Mouse (Mus musculus): ENCODE data around the gene Strada. TPM values are rescaled to one million over a fixed set of nuclear protein-coding genes. Genes with fewer than 3 reads are reported as not detected.

The Strada gene
- polyA plus RNA-seq, 1 experiment = 25.4 TPM

DNA sequence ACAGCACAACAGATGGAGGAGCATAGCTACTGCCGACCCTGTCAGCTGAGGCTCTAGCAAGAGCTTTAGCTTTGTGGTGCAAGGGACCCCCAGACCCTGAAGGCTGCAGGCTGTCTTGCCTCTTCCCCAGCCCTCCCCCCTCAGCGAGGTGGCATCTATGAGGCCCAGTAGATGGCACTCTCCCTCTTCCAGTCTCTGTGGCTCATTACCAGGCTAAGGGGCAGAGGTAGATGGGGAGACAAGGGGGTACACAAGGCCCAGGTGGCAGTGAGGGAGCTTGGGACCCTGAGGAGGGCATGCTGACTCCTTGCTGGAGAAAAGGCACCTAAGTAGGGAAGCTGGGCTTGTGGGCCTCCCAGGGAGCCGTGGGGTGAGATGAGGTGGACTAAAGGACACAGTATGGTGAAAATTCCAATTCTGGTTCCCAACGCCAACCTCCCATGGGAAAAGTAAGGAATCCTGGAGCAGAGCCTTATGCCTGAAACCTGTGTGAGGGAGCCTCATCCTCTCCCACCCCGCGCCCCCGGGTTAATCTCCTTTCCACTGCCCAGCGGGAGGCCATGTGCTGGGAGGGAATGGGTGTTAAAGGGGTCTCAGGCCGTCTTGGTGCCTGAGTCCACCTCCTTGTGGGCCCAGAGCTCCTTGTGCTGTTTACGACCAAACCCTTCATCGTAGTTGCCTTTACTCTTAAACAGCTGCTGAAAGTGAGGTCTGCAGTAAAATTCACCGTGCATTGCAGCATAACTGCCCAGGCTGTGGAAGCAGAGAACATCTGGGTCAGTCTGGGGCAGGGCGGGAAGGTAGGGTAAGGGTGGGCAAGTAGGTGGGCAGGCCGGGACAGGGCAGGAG, 43.7 kb downstream of the Strada start:
- H3K4me1 ChIP-seq (ENCODE audit: control insufficient read depth, insufficient read depth, low read length) = peaks cover 35% of the 10 kb centered on the region
- 0 out of 2 replicates have a peak, but pooled peaks have one; percentile 15 for TF ChIP-seq CTCF (IDR thresholded peaks at IDR 0.05; ENCODE audit: low read depth, low read length)
- TF ChIP-seq POLR2A (IDR thresholded peaks at IDR 0.05; ENCODE audit: borderline replicate concordance, low read depth, low read length) = no peak
- peak overlapping the region; percentile 91 for H3K27ac ChIP-seq (ENCODE audit: insufficient read depth, low read depth, low read length)
- peak overlapping the region; percentile 95 for H3K4me3 ChIP-seq (ENCODE audit: insufficient read depth, low read length)

DNA sequence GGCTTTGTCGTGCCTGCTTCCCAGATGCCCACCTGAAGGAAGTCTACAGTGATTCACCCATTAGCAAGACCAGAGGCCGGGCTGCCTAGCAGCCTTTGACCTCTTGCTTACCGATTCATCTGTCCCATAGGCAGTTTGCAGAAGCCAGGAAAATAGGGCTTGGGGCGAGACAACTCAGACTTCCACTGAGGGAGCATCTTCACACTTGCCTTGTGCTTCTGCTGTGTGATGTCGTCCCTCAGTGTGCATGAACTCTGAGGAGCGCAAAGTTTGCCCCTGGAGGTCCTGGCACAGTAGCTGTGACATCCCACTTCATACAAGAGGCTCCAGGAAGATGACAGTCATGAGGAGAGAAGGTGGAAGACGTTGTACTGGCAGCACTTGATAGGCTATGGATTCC, 44.8 kb downstream of the Strada start:
- H3K4me3 ChIP-seq (ENCODE audit: insufficient read depth, low read length) = no peak overlapping the region
- H3K27ac ChIP-seq (ENCODE audit: insufficient read depth, low read depth, low read length) = no peak overlapping the region
- TF ChIP-seq CTCF (IDR thresholded peaks at IDR 0.05; ENCODE audit: low read depth, low read length) = no peak
- no peak for TF ChIP-seq POLR2A (IDR thresholded peaks at IDR 0.05; ENCODE audit: borderline replicate concordance, low read depth, low read length)
- peaks cover 41% of the 10 kb centered on the region for H3K4me1 ChIP-seq (ENCODE audit: control insufficient read depth, insufficient read depth, low read length)

DNA sequence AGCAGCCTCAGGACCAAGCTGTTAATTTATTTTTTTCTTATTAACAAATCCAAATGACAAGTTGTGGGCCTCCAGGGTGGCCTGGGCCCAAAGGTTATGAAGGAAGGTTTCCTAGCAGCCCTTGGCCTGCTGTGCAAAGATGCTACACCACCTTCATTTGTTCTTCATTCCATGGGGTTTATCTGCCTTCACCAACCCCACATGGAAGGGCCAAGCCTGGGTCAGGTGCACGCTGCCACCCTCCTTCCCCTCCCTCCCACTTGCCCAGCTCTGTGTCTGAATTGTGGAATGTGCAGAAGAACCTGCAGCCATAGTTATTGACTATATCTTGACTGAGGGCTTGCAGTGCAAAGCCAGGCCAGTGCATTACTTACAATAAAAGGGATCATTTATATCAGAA, 45.7 kb downstream of the Strada start:
- H3K4me3 ChIP-seq (ENCODE audit: insufficient read depth, low read length) = no peak overlapping the region
- H3K27ac ChIP-seq (ENCODE audit: insufficient read depth, low read depth, low read length) = no peak overlapping the region
- peaks cover 41% of the 10 kb centered on the region for H3K4me1 ChIP-seq (ENCODE audit: control insufficient read depth, insufficient read depth, low read length)

DNA sequence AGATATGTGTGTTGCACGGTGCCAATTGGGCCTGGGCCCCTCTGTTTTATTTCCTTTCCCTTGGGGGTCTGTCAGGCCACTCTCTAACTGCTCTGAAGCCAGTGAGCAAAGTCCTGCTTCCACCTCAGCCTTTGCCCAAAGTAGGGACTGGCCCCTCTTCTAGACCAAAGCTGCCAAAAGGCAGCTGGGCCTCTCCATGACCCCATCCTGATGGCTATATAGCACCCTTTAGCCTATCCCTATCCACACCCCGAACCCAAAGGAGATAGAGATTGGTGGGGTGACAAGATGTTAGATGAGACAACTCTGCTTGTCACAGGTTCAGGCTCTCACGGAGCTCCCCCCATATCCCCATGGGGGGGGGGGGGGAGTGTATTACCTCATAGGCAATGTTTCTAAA, 46.2 kb downstream of the Strada start:
- TF ChIP-seq POLR2A (IDR thresholded peaks at IDR 0.05; ENCODE audit: borderline replicate concordance, low read depth, low read length) (no peak), CTCF (IDR thresholded peaks at IDR 0.05; ENCODE audit: low read depth, low read length) (no peak)
- Histone ChIP-seq H3K4me3 (ENCODE audit: insufficient read depth, low read length) (no peak overlapping the region), H3K4me1 (ENCODE audit: control insufficient read depth, insufficient read depth, low read length) (peaks cover 40% of the 10 kb centered on the region), H3K27ac (ENCODE audit: insufficient read depth, low read depth, low read length) (no peak overlapping the region)

More for the DNA sequence above, 45.7 kb downstream of the Strada start:
- no peak for TF ChIP-seq CTCF (IDR thresholded peaks at IDR 0.05; ENCODE audit: low read depth, low read length)
- TF ChIP-seq POLR2A (IDR thresholded peaks at IDR 0.05; ENCODE audit: borderline replicate concordance, low read depth, low read length) = no peak

DNA sequence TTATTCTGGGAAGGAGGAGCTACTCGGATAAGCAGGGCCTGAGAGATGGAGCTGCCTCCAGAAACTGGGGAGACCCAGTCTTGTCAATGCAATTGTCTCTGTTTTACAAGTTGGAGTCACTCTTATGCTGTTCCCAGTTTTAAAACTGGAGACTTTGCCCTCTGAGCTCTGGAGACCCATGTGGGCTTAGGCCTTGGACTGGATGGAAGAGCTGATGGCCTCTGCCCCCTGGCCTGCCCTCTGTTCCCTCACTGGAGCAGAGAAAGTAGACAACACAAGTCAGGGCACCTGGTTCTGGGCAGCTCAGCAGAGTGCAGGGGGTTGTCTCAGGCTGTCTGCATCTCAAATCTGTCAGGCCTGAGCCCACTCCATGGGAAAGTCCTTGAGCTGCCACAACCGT, 47.2 kb downstream of the Strada start:
- Histone ChIP-seq H3K4me1 (ENCODE audit: control insufficient read depth, insufficient read depth, low read length) (peaks cover 36% of the 10 kb centered on the region), H3K27ac (ENCODE audit: insufficient read depth, low read depth, low read length) (no peak overlapping the region), H3K4me3 (ENCODE audit: insufficient read depth, low read length) (no peak overlapping the region)
- no peak for TF ChIP-seq CTCF (IDR thresholded peaks at IDR 0.05; ENCODE audit: low read depth, low read length)
- no peak for TF ChIP-seq POLR2A (IDR thresholded peaks at IDR 0.05; ENCODE audit: borderline replicate concordance, low read depth, low read length)

DNA sequence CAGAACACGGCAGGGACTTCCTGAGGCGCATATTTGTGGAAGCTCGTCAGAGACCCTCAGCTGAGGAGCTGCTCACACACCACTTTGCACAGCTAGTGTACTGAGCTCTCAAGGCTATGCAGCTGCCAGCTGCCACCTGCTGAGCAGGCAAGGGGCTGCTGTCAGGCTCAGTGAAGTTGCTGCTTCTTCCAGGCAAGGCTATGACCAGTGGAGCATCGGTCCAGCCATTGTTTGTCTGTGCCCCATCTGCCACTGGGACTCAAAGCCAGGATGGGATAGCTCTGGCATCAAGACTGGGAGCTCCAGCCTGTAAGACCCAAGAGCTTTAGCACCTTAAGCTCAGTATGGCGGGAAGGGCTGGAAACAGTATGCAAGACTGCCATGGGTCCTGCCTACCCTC, 47.9 kb downstream of the Strada start:
- TF ChIP-seq POLR2A (IDR thresholded peaks at IDR 0.05; ENCODE audit: borderline replicate concordance, low read depth, low read length) = no peak
- TF ChIP-seq CTCF (IDR thresholded peaks at IDR 0.05; ENCODE audit: low read depth, low read length) = no peak
- Histone ChIP-seq H3K4me3 (ENCODE audit: insufficient read depth, low read length) (no peak overlapping the region), H3K27ac (ENCODE audit: insufficient read depth, low read depth, low read length) (peak overlapping the region; percentile 58), H3K4me1 (ENCODE audit: control insufficient read depth, insufficient read depth, low read length) (peaks cover 36% of the 10 kb centered on the region)

DNA sequence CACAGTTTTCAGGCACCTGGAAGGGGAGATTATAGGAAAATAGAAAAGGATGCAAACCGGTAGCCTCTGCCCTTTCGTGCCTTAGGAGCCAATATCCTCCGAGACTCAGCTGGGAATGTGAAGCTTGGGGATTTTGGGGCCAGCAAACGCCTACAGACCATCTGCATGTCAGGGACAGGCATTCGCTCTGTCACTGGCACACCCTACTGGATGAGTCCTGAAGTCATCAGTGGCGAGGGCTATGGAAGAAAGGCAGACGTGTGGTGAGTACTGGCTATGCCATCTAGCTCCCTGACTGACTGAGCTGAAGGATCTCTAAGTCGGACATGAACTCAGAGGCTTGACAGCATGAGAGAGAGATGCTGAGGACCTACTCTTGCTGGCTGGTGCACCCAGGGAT, 49.8 kb downstream of the Strada start:
- Histone ChIP-seq H3K27ac (ENCODE audit: insufficient read depth, low read depth, low read length) (no peak overlapping the region), H3K4me3 (ENCODE audit: insufficient read depth, low read length) (no peak overlapping the region), H3K4me1 (ENCODE audit: control insufficient read depth, insufficient read depth, low read length) (peaks cover 30% of the 10 kb centered on the region)
- TF ChIP-seq CTCF (IDR thresholded peaks at IDR 0.05; ENCODE audit: low read depth, low read length) (no peak), POLR2A (IDR thresholded peaks at IDR 0.05; ENCODE audit: borderline replicate concordance, low read depth, low read length) (no peak)

DNA sequence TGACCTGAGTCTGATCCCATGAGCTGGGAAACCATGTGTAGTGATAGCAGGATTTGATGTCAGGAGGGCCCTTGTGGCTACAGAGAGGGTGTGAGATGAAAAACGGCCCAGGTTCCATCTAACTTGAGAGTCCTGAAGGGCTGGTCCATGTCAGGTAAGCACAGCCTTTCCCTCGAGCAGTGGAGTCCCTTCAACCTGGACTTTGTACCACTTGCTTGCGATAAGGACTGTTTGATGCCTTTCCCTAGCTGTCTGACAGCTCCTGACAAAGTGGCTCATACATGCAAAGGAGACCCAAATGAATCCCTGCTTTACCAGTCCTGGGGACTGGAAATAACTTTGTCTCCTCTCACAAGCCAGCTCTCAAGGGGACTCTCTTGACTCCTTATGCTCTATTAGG, 50.7 kb downstream of the Strada start:
- H3K4me3 ChIP-seq (ENCODE audit: insufficient read depth, low read length) = no peak overlapping the region
- H3K4me1 ChIP-seq (ENCODE audit: control insufficient read depth, insufficient read depth, low read length) = peaks cover 31% of the 10 kb centered on the region
- TF ChIP-seq CTCF (IDR thresholded peaks at IDR 0.05; ENCODE audit: low read depth, low read length) (no peak), POLR2A (IDR thresholded peaks at IDR 0.05; ENCODE audit: borderline replicate concordance, low read depth, low read length) (no peak)
- no peak overlapping the region for H3K27ac ChIP-seq (ENCODE audit: insufficient read depth, low read depth, low read length)

DNA sequence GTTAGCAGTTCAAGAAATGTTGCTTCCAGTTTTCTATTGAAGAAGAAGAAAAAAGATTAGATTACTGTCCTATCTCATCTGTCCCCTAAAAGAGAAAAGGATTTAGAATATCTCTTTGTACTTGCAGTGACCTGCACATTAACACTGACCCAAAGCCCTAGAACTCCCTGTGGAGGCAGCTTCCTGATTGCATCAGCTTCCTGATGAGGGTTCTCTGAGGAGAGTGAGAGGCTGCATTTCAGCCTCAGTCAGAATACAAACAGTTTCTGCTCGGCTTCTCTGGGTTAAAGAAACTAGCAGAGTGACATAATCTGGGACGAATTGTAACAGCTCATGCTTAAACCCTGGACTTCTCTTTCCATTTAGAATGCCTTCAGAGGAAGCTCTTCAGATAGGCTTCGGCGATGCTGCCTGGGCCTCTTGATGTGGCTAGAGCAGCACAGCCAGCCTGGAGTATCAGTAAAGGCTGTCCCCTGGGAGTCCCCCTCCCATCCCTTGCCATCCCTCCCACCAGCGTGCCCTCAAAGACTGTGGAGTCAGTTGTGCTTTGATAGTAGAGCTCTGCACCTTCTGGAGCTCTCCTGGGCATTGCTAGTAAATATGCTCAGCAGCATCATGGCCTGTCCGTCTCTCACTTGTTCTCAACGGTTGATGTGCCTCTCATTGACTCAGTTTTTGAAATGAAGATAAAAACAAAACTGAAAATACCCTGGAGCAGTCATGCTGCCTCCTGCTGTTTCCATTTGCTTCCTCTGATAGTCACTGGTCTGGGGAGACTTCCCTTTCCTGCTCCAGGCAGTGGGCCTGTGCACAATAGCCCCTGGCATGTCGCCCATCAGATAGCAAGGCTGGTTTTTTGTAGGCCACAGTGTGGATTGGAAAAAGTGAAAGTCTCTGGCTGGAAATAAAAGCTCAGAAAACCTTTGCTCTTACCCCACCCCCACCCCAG, 67.1 kb downstream of the Strada start:
- peaks cover 34% of the 10 kb centered on the region for H3K4me1 ChIP-seq (ENCODE audit: control insufficient read depth, insufficient read depth, low read length)
- TF ChIP-seq CTCF (IDR thresholded peaks at IDR 0.05; ENCODE audit: low read depth, low read length) = no peak
- TF ChIP-seq POLR2A (IDR thresholded peaks at IDR 0.05; ENCODE audit: borderline replicate concordance, low read depth, low read length) = no peak
- H3K27ac ChIP-seq (ENCODE audit: insufficient read depth, low read depth, low read length) = peak overlapping the region; percentile 93
- peak overlapping the region; percentile 61 for H3K4me3 ChIP-seq (ENCODE audit: insufficient read depth, low read length)
